Mouse (Mus musculus): ENCODE measurements around the gene Tusc2. TPM values are rescaled to one million over a fixed set of nuclear protein-coding genes. Genes with fewer than 3 reads are reported as not detected.

The Tusc2 gene
- polyA plus RNA-seq, 1 experiment: 25.0 TPM

GRCm38 (mm10) chr9:107575579-107576356 lies 12.7 kb downstream of the Tusc2 start:
- Histone ChIP-seq H3K79me2 (ENCODE audit: control insufficient read depth, insufficient read depth) (no peaks in the 10 kb centered on the region), H3K4me3 (no peak overlapping the region), H3K27me3 (ENCODE audit: control insufficient read depth, insufficient read depth, insufficient read length) (no peaks in the 10 kb centered on the region), H3ac (ENCODE audit: control insufficient read depth, insufficient read length) (no peak overlapping the region), H3K4me2 (ENCODE audit: low read depth) (no peak overlapping the region), H3K36me3 (ENCODE audit: control insufficient read depth, insufficient read depth) (no peaks in the 10 kb centered on the region)
- TF ChIP-seq CEBPB (IDR thresholded peaks at IDR 0.05; ENCODE audit: insufficient read depth, poor library complexity, severe bottlenecking) (no peak), MYOG (IDR thresholded peaks at IDR 0.05; ENCODE audit: control insufficient read depth in 1 of 3, insufficient read depth in 1 of 3, insufficient read length in 2 of 3, low read depth in 2 of 3) (peak in 1 of 3 experiments; percentile 29)

- Histone ChIP-seq H3K27me3 (ENCODE audit: control insufficient read depth, insufficient read depth, insufficient read length) (no peaks in the 10 kb centered on the region), H3K4me2 (ENCODE audit: low read depth) (peak within 1 kb of the TSS; percentile 87), H3K79me2 (ENCODE audit: control insufficient read depth, insufficient read depth) (peaks cover 5% of the 10 kb centered on the region), H3ac (ENCODE audit: control insufficient read depth, insufficient read length) (no peak within 1 kb of the TSS), H3K36me3 (ENCODE audit: control insufficient read depth, insufficient read depth) (no peaks in the 10 kb centered on the region), H3K4me3 (peak within 1 kb of the TSS; percentile 22)
- TF ChIP-seq CEBPB (IDR thresholded peaks at IDR 0.05; ENCODE audit: insufficient read depth, poor library complexity, severe bottlenecking): no peak
- no peak for TF ChIP-seq TCF12 (IDR thresholded peaks at IDR 0.05; ENCODE audit: insufficient read depth, poor library complexity, severe bottlenecking)
- TF ChIP-seq POLR2A (IDR thresholded peaks at IDR 0.05; ENCODE audit: insufficient read length, low read depth): peak; percentile 57
- no peak for TF ChIP-seq MYOD1 (IDR thresholded peaks at IDR 0.05; ENCODE audit: control insufficient read depth in 1 of 3, insufficient read length in 2 of 3, low read depth in 2 of 3)
- no peak for TF ChIP-seq REST (IDR thresholded peaks at IDR 0.05; ENCODE audit: insufficient read depth, insufficient read length)
- no peak for TF ChIP-seq USF1 (IDR thresholded peaks at IDR 0.05; ENCODE audit: low read depth)
- peak; percentile 45 for TF ChIP-seq POLR2AphosphoS2 (IDR thresholded peaks at IDR 0.05; ENCODE audit: insufficient read length, low read depth)
- TF ChIP-seq MYOG (IDR thresholded peaks at IDR 0.05; ENCODE audit: control insufficient read depth in 1 of 3, insufficient read depth in 1 of 3, insufficient read length in 2 of 3, low read depth in 2 of 3): no peak
These were observed 13.5 kb downstream of the Tusc2 start, which contains the start of gene Hyal1 for GRCm38 (mm10) chr9:107576357-107577107. Hyal1 (plus strand) TSS chr9:107576927.

- H3ac ChIP-seq (ENCODE audit: control insufficient read depth, insufficient read length): no peak overlapping the region
- TF ChIP-seq MYOD1 (IDR thresholded peaks at IDR 0.05; ENCODE audit: control insufficient read depth in 1 of 3, insufficient read length in 2 of 3, low read depth in 2 of 3) (no peak), MAX (IDR thresholded peaks at IDR 0.05; ENCODE audit: low read depth) (no peak), USF1 (IDR thresholded peaks at IDR 0.05; ENCODE audit: low read depth) (no peak), E2F4 (IDR thresholded peaks at IDR 0.05; ENCODE audit: insufficient read depth) (no peak), TCF3 (IDR thresholded peaks at IDR 0.05; ENCODE audit: insufficient read length, low read depth) (no peak), SRF (IDR thresholded peaks at IDR 0.05; ENCODE audit: control insufficient read depth, insufficient read length, low read depth) (no peak), REST (IDR thresholded peaks at IDR 0.05; ENCODE audit: insufficient read depth, insufficient read length) (no peak), CEBPB (IDR thresholded peaks at IDR 0.05; ENCODE audit: insufficient read depth, poor library complexity, severe bottlenecking) (no peak), TCF12 (IDR thresholded peaks at IDR 0.05; ENCODE audit: insufficient read depth, poor library complexity, severe bottlenecking) (no peak), MYOG (IDR thresholded peaks at IDR 0.05; ENCODE audit: control insufficient read depth in 1 of 3, insufficient read depth in 1 of 3, insufficient read length in 2 of 3, low read depth in 2 of 3) (no peak), POLR2AphosphoS2 (IDR thresholded peaks at IDR 0.05; ENCODE audit: insufficient read length, low read depth) (no peak), POLR2A (IDR thresholded peaks at IDR 0.05; ENCODE audit: insufficient read length, low read depth) (no peak)
- peak overlapping the region; percentile 87 for H3K4me2 ChIP-seq (ENCODE audit: low read depth)
- H3K4me3 ChIP-seq: no peak overlapping the region
- H3K27me3 ChIP-seq (ENCODE audit: control insufficient read depth, insufficient read depth, insufficient read length): no peaks in the 10 kb centered on the region
- peaks cover 5% of the 10 kb centered on the region for H3K79me2 ChIP-seq (ENCODE audit: control insufficient read depth, insufficient read depth)
- no peaks in the 10 kb centered on the region for H3K36me3 ChIP-seq (ENCODE audit: control insufficient read depth, insufficient read depth)
These were observed 14.8 kb downstream of the Tusc2 start for GRCm38 (mm10) chr9:107577871-107578270.

- H3K27me3 ChIP-seq (ENCODE audit: control insufficient read depth, insufficient read depth, insufficient read length): no peaks in the 10 kb centered on the region
- peak within 1 kb of the TSS; percentile 90 for H3K4me2 ChIP-seq (ENCODE audit: low read depth)
- peaks cover 5% of the 10 kb centered on the region for H3K79me2 ChIP-seq (ENCODE audit: control insufficient read depth, insufficient read depth)
- TF ChIP-seq REST (IDR thresholded peaks at IDR 0.05; ENCODE audit: insufficient read depth, insufficient read length) (no peak), USF1 (IDR thresholded peaks at IDR 0.05; ENCODE audit: low read depth) (no peak), SRF (IDR thresholded peaks at IDR 0.05; ENCODE audit: control insufficient read depth, insufficient read length, low read depth) (no peak), E2F4 (IDR thresholded peaks at IDR 0.05; ENCODE audit: insufficient read depth) (no peak), TCF3 (IDR thresholded peaks at IDR 0.05; ENCODE audit: insufficient read length, low read depth) (no peak), MYOG (IDR thresholded peaks at IDR 0.05; ENCODE audit: control insufficient read depth in 1 of 3, insufficient read depth in 1 of 3, insufficient read length in 2 of 3, low read depth in 2 of 3) (no peak), POLR2AphosphoS2 (IDR thresholded peaks at IDR 0.05; ENCODE audit: insufficient read length, low read depth) (no peak), MAX (IDR thresholded peaks at IDR 0.05; ENCODE audit: low read depth) (no peak), POLR2A (IDR thresholded peaks at IDR 0.05; ENCODE audit: insufficient read length, low read depth) (no peak), CEBPB (IDR thresholded peaks at IDR 0.05; ENCODE audit: insufficient read depth, poor library complexity, severe bottlenecking) (no peak), TCF12 (IDR thresholded peaks at IDR 0.05; ENCODE audit: insufficient read depth, poor library complexity, severe bottlenecking) (no peak), MYOD1 (IDR thresholded peaks at IDR 0.05; ENCODE audit: control insufficient read depth in 1 of 3, insufficient read length in 2 of 3, low read depth in 2 of 3) (no peak)
- no peaks in the 10 kb centered on the region for H3K36me3 ChIP-seq (ENCODE audit: control insufficient read depth, insufficient read depth)
- H3K4me3 ChIP-seq: no peak within 1 kb of the TSS
- no peak within 1 kb of the TSS for H3ac ChIP-seq (ENCODE audit: control insufficient read depth, insufficient read length)
These were observed 15.5 kb downstream of the Tusc2 start, which contains the start of gene Naa80 for GRCm38 (mm10) chr9:107578587-107578986. Naa80 (plus strand) TSS chr9:107578887.
